Mouse (Mus musculus): ENCODE measurements around the gene Cox11.

GRCm38 (mm10) chr11:90614743-90615142, 23.2 kb upstream of the Cox11 start:
- TF ChIP-seq CTCF (IDR thresholded peaks at IDR 0.05; ENCODE audit: extremely low read depth, insufficient read depth, insufficient read length, insufficient replicate concordance) (no peak), POLR2A (IDR thresholded peaks at IDR 0.05; ENCODE audit: low read depth, low read length) (no peak)
